ENCODE assay signal across 16 mouse cellular contexts in the genomic region with DNA sequence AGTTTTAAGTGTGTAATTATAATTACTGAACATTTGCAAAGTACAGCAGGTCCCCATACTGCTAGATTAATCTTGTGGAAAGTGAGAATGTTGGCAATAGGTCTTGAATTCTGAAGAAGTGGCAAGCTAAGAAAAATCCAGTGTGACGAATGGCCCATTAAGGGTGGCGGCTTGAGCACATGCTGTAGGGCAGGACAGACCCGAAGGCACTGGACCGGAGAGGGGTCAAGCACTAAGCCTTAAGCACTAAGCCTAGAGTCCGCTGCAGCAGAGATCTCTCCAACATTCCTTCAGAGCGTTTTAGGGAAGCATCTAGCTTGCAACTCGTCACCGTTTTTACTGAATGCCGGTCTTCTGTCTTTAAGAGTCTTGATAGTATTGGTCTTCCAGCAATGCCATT.
"Had no signal": no experiment of that assay in that cellular context is flagged by ENCODE, and none has a peak within 500 bp of the region (broad histone marks: within the 10 kb centered on the region; RNA-seq: fewer than 3 reads in every experiment).

No protein-coding gene starts in this region.

- ATAC-seq: intestine, embryonic 16.5 days; liver, postnatal 0 days; midbrain, embryonic 15.5 days had no signal

- H3K36me3 ChIP-seq: limb, embryonic 12.5 days; liver, embryonic 13.5 days; lung, embryonic 15.5 days; midbrain, embryonic 15.5 days; neural tube, embryonic 12.5 days had no signal

- H3K4me1 ChIP-seq: liver, embryonic 13.5 days; lung, embryonic 15.5 days; neural tube, embryonic 12.5 days had no signal

- H3K9ac ChIP-seq: limb, embryonic 12.5 days; liver, embryonic 13.5 days; liver, postnatal 0 days; lung, embryonic 15.5 days; midbrain, embryonic 15.5 days; neural tube, embryonic 12.5 days had no signal

- H3K27ac ChIP-seq: limb, embryonic 12.5 days; liver, embryonic 13.5 days; lung, embryonic 15.5 days; macrophage; midbrain, embryonic 15.5 days; neural tube, embryonic 12.5 days had no signal

- H3K27me3 ChIP-seq: limb, embryonic 12.5 days; liver, embryonic 13.5 days; lung, embryonic 15.5 days; midbrain, embryonic 15.5 days; neural tube, embryonic 12.5 days had no signal

- H3K4me3 ChIP-seq: limb, embryonic 12.5 days; liver, embryonic 13.5 days; lung, embryonic 15.5 days; megakaryocyte, embryonic 14.5 days; midbrain, embryonic 15.5 days; neural tube, embryonic 12.5 days had no signal

- H3K9me3 ChIP-seq: liver, embryonic 13.5 days; lung, embryonic 15.5 days; midbrain, embryonic 15.5 days; neural tube, embryonic 12.5 days had no signal

- DNase-seq: liver, embryonic 13.5 days; liver, postnatal 0 days; lung, postnatal 14 days; retina, postnatal 1 day; right cerebral cortex, postnatal 4 days; spleen, adult 18-20 months; thymus, adult 18-20 months; thymus, postnatal 25 days had no signal

- H3K4me2 ChIP-seq: limb, embryonic 12.5 days; liver, embryonic 13.5 days; lung, embryonic 15.5 days; midbrain, embryonic 11.5 days; midbrain, embryonic 15.5 days; neural tube, embryonic 12.5 days had no signal
